Mouse (Mus musculus) liver, adult (tissue): Measurements from ENCODE around the gene Dnaaf1.

ENCODE experiments used
- GATA4 ChIP-seq: IDR thresholded peaks from 2 replicates; pipeline ENCODE4 v1.6.1; 2014; ENCODE audit warnings: mild to moderate bottlenecking, low read length; ENCODE audit not compliant: insufficient replicate concordance

Dnaaf1 gene

GRCm38 (mm10) chr8:119646846-119647245 lies 71.8 kb downstream of the Dnaaf1 start:
- no peak for TF ChIP-seq GATA4
